Mouse (Mus musculus) gastrocnemius, adult 2 months (tissue): ENCODE data around the gene Ccsap. TPM values are rescaled to one million over a fixed set of nuclear protein-coding genes. Genes with fewer than 3 reads are reported as not detected.
A peak's percentile ranks its signal among the peaks of the same experiment; 100 is the strongest.

Experiments used
- DNase-seq: peaks from one replicate; pipeline ENCODE4 v3.0.0; 2022
- H3K27ac ChIP-seq: fragments of 200-600 bp; 2 replicates; pipeline ENCODE4 v1.8.1; 2022; ENCODE audit warnings: mild to moderate bottlenecking
- H3K4me3 ChIP-seq: fragments of 200-600 bp; 2 replicates; pipeline ENCODE4 v1.8.1; 2022; ENCODE audit warnings: mild to moderate bottlenecking, moderate library complexity
- CTCF ChIP-seq: fragments of 200-600 bp; IDR thresholded peaks from 2 replicates; pipeline ENCODE4 v1.8.1; 2022; ENCODE audit warnings: antibody characterized with exemption, mild to moderate bottlenecking, moderate library complexity
- intact Hi-C: fragments of 180-260 bp; cut with DNase I; formaldehyde crosslinking; loops from one replicate; pipeline ENCODE4 v1.15.1; 2025
- total RNA-seq, 2 experiments: library from RNA; stranded (reverse); gene quantifications; 2 replicates each; pipeline ENCODE4 v1.2.3; 2021

Gene Ccsap
- total RNA-seq, 2 experiments from 2014 or later, result 0.42 to 0.46 TPM

DNA sequence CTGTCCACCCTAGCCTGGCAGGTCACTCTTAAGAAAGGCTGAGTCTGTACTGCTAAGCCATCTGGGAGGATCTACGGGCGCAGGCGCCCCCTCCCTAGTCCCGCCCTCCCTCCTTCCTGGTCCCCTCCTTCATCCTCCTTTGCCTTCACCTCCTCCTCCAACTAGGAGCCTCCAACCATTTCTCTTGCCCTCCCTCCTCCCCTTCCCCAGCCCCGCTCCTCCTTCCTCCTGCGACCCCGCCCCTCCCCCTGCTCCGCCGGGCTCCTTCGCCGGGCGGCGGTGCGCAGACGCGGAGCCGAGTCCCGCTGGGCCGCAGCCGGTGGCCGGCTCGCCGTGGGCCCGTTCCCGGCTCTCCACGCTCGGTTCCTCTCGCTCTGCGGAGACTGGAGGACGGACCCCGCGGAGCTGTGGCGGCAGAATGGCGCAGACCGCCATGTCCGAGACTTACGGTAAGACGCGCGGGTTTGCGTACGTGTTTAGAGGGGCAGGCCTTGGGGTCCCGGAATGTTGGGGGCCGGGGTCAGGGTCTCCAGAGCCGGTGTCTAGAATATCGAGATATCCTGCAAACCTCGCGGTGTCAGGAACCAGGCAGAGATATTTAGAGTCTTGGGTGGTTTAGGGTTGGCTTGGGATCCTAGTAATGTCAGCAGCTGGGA, 54.2 kb downstream of the Ccsap start, which contains the start of gene Rab4a:
Gene Rab4a, plus strand, starts transcription at position 268 of the 656 bp plus-strand sequence.
- no peak for TF ChIP-seq CTCF
- intact Hi-C loops, result no loop called here

DNA sequence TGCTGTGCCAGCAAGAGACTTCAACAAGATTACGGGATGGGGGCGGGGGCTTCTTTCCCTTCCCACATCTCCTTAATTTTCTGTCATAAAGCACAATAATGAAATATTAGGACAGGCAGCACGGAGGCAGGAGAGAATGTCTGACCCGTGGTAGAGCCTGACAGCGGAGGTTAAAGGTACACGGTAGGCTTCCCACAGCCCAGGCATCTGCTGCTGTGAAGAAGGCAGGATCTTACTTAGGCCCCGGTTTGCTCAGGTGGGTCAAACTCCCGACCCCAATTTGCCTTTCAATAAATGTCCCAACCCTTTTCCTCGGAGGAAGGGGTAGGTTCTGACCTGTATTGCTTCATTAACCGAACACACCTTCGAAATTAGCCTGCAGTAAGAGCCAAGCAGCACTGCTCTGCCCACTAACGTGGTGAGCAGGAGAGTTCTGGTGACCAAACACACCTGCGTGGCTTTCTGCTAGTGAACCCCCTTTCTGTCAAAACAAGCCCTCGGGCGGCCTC, 54.7 kb downstream of the Ccsap start:
- Histone ChIP-seq H3K27ac (peak overlapping the region; percentile 96), H3K4me3 (peak overlapping the region; percentile 97)
- no peak for DNase-seq
- no peak for TF ChIP-seq CTCF
- intact Hi-C loops, result no loop called here

More for the DNA sequence above, 54.2 kb downstream of the Ccsap start, which contains the start of gene Rab4a:
- Histone ChIP-seq H3K27ac (peak within 1 kb of the TSS; percentile 96), H3K4me3 (peak within 1 kb of the TSS; percentile 97)
- DNase-seq, result peak; percentile 93

DNA sequence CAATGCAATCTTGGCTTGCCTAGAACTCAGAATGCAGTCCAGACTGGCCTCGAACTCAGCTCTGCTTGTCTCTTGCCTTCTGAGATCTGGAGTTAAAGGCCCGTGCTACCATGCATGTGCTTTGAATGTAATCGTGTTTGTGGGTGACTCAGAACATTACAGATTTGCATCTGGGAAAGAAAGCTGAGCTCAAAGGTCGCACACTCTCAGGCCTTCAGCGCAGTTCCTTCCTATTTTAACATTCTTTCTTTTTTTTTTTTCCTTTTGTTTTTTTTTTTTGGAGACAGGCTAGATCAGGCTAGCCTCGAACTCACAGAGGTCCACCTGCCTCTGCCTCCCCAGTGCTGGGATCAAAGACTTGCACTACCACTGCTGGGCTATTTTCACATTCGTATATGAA, 55.4 kb downstream of the Ccsap start:
- no peak overlapping the region for H3K27ac ChIP-seq
- no peak for DNase-seq
- intact Hi-C loops, result no loop called here
- no peak for TF ChIP-seq CTCF
- H3K4me3 ChIP-seq, result no peak overlapping the region

DNA sequence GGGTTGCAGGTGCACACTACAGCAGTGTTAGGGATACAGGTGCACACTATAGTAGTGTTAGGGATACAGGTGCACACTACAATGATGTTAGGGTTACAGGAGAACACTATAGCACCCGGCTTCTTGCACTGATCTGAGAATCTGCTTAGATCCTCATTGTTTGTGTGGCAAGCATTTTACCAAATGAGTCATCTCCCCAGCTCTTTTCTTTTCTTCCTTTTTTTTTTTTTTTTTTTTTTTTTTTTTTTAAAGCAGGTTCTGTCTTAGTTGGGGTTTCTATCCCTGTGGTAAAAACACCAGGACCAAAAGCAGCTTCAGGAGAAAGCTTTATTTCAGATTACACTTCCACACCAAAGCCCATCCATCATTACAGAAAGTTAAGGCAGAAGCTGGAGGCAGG, 56.4 kb downstream of the Ccsap start:
- DNase-seq, result no peak
- no peak for TF ChIP-seq CTCF
- Histone ChIP-seq H3K4me3 (no peak overlapping the region), H3K27ac (no peak overlapping the region)
- intact Hi-C loops, result no loop called here

DNA sequence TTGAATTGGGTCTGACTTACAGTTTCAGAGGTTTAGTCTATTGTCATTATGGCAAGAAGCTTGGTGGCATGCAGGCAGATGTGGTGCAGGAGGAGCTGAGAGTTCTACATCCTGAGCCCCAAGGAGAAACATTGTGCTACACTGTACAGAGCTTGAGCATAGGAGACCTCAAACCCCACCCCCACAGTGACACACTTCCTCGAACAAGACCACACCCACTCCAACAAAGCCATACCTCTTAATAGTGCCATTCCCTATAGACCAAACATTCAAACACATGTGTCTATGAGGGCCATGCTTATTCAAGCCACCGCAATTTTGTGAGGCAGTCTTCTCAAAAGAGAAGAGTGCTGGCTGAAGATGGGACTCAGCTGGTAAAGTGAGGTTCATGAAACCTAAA, 58.5 kb downstream of the Ccsap start:
- no peak for TF ChIP-seq CTCF
- H3K4me3 ChIP-seq, result no peak overlapping the region
- intact Hi-C loops, result no loop called here

DNA sequence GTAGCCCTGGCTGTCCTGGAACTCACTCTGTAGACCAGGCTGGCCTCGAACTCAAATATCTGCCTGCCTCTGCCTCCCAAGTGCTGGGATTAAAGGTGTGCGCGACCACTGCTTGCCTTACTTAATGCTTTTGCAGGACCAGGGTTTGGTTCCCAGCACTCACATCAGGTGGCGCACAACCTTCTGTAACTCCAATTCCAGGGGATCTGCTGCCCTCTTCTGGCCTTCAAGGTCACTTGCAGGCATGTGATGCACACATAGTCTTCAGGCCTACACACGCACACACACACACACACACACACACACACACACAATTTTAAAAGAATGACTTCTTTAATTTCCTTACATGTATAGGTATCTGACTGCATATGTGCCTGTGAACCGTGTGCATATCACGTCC, 59.1 kb downstream of the Ccsap start:
- no peak for DNase-seq
- TF ChIP-seq CTCF, result no peak
- H3K4me3 ChIP-seq, result no peak overlapping the region
- no peak overlapping the region for H3K27ac ChIP-seq
- intact Hi-C loops, result no loop called here

More for the DNA sequence above, 58.5 kb downstream of the Ccsap start:
- no peak for DNase-seq
- no peak overlapping the region for H3K27ac ChIP-seq

DNA sequence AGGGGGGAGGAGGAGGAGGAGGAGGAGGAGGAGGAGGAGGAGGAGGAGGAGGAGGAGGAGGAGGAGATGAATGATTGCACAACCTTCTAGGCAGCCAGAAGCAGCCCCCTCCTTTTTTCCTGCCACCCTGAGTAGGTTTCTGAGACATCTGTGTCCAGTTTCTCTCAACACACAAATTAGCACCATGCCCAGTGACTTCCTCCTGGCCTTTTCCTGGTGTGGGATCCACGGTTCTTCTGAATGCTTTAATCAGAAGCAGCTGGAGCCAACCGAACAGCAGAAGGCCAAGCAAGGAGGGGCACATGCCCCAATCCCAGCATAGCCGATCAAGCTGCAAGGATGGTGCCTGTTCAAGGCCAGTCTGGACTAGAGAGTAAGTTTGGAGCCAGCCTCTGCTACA, 60.1 kb downstream of the Ccsap start:
- H3K4me3 ChIP-seq, result no peak overlapping the region
- no peak overlapping the region for H3K27ac ChIP-seq
- no peak for DNase-seq
- TF ChIP-seq CTCF, result no peak
- intact Hi-C loops, result no loop called here

DNA sequence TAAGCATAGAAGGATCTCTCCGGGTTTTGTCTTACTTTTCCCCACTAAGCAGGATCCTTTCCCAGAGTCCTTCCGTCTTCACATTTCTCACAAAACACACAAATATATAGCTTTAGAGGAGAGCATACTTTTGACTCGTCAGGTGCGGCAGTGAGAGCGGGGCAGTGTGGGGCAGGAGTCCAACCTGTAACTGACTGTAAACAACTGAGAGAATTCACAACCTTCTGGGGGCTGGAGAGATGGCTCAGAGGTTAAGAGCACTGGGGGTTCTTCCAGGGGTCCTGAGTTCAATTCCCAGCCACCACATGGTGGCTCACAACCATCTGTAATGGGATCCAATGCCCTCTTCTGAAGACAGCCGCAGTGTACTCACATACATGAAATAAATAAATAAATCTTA, 60.6 kb downstream of the Ccsap start:
- no peak for DNase-seq
- intact Hi-C loops, result no loop called here
- Histone ChIP-seq H3K4me3 (no peak overlapping the region), H3K27ac (no peak overlapping the region)
- no peak for TF ChIP-seq CTCF

DNA sequence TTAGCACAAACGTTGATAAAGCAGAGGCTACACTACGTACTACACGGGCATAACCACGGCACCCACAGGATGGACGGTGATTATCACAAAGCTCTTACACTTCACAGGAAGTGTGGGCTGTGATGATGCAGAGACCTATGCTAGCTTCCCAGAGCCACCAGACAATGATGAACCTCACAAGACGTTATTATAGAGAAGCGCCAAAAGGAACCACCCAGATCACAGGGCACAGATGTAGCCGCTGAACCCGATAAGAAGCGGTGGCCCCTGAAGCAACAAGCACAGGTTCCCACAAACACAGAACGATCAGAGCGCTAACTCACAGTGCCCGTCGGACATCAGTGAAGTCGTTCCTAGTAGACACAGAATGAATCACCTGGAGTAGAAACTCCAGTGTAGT, 62.1 kb downstream of the Ccsap start:
- no peak for DNase-seq
- Histone ChIP-seq H3K27ac (no peak overlapping the region), H3K4me3 (no peak overlapping the region)
- intact Hi-C loops, result no loop called here
- no peak for TF ChIP-seq CTCF

DNA sequence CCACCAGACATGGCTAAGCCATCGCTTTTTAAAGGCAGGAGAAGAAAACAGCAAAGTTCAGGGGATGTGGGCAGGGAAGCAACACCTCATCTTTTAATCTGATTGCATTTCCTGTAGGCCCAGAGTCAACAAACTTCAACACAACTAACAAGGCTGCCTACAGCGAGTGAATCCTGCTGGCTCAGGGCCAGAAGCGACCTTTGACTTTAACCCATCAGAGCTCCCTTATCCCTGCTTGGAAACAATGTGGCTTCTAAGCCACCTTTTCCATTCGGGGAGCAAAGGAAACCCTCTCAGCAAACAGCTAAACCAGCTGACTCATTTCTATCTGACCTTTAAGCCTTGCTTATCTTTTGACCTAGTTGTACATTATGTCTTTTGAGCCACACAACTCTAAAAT, 63.3 kb downstream of the Ccsap start:
- no peak for DNase-seq
- Histone ChIP-seq H3K4me3 (no peak overlapping the region), H3K27ac (no peak overlapping the region)
- intact Hi-C loops, result no loop called here
- TF ChIP-seq CTCF, result no peak

DNA sequence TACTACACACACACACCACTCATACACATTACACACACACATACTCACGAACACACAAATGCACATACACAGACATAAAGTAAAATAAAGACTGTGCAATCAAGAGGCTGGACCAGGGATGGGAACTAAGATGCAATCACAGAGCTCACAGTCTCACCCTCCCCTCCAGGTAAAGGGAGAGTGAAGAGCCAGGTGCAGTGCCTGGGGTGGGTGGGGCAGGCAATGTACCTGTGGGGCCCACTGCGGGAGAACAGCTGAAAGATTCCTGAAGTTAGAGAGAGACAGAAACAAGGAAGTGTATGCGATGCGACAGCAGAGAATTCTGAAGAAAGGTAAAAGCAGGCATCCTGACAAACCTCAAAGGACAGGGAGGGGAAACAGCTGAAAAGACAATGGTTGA, 65.2 kb downstream of the Ccsap start:
- intact Hi-C loops, result no loop called here
- DNase-seq, result no peak
- Histone ChIP-seq H3K27ac (no peak overlapping the region), H3K4me3 (no peak overlapping the region)
- no peak for TF ChIP-seq CTCF

DNA sequence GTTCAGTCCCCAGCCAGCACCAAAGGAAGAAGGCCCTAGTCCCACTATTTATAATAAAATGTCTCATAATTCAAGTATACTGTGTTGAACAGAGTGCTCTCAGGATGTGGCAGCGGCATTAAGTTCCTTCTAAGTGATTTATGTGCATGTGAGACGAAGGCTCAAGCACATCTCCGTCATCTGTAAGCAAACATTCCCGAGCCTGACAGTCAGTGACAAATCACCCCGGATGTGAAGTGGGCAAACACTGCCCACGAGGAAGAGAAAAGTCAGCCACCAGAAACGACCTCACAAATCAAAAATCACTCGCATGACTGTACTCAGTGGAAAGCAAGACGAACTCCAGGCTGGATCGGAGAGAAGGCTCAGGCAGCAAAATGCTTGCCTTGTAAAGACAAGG, 66.1 kb downstream of the Ccsap start:
- no peak for DNase-seq
- intact Hi-C loops, result no loop called here
- no peak overlapping the region for H3K27ac ChIP-seq
- no peak overlapping the region for H3K4me3 ChIP-seq
- no peak for TF ChIP-seq CTCF

DNA sequence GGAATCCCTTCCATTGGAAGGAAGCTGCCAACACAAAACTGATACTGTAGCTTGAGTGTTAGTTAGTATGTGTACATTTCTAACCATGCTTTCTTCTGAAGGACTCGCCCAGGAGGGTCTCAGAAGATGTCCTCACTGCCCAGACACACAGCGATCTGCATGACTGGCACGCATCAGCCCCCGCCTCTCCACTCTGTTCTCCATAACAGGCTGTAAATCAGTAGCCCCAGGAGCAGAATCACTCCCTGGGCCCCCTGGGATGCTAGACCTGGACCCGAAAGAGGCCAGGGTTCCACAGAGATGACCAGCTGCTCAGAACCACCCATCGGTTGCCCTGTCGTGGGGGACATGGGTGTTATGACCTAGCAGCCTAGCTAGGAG, 68.2 kb downstream of the Ccsap start:
- intact Hi-C loops, result no loop called here
- TF ChIP-seq CTCF, result no peak
- H3K4me3 ChIP-seq, result no peak overlapping the region
- no peak for DNase-seq
- H3K27ac ChIP-seq, result no peak overlapping the region
